Mouse (Mus musculus) retina, postnatal 7 days (tissue): ENCODE measurements at regions not wholly inside any gene's neighbourhood (a gene's known extent, or its start where the extent isn't known, plus 50 kb on each side); places are given as distances from the start of the nearest gene placed in this dataset.

Experiments used
- DNase-seq: peaks from one replicate; pipeline ENCODE4 v3.0.0-alpha.2; 2012; ENCODE audit warnings: low read depth, low spot score

GRCm38 (mm10) chr8:103361713-103362112 is 576.3 kb upstream of the Cdh11 start:
- no peak for DNase-seq

DNA sequence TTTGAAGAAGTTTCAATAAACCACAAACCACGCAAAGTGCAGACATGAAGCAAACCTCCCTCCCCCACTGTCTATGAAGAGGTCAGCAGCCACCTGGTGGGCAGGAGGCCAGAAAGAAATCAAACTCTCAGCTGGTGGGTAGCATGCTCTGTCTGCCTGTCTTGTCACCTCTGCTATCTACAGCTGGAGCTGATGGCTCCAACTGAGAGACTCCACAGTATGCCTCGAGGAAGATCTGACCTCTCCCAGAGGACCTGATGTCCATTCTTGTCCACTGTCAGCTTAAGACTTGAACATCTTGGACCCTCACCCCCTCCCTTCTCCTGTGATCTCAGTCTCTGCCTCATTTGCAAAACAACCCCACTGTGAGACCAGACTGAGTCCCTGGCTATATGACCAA is 585.0 kb upstream of the Cdh11 start:
- no peak for DNase-seq

DNA sequence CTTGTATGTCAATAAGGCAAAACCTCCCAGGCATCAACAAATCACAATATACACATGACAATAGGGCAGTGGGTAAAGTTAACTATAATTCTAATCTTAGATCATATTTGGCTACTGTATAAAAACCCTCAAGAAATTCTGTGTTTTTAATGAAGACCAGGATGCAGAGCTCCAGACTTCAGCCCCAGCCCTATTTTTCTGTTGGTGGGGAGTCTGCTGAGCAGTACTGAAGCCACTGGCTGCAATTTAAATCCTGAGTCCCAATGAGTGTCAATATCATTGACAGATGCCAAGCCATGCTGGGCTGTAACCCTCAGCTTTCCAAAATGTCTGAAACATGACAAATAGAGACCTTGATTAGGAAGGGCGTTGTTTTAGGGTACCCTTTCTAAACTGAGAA is 587.6 kb upstream of the Cdh11 start:
- no peak for DNase-seq

DNA sequence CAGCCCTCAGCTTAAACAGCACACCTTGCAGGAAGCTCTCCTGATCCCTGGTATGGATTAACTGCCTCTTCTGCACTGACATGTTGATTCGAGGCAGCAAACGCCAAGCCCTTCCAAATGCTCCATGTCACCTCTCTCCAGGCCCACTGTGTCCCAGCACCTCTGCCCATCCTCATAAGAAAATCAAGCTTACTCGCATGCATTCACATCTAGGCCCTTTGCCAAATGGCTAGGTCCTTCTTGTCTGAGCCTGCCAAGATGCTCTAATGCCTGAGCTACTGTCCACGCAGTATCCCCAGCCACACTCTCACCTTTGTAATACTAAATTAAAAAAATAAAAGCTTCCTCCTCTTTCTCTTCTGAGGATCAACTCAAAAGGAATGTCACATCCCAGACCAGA is 588.7 kb upstream of the Cdh11 start:
- DNase-seq, result no peak

GRCm38 (mm10) chr8:103378545-103378944 is 593.1 kb upstream of the Cdh11 start:
- no peak for DNase-seq

DNA sequence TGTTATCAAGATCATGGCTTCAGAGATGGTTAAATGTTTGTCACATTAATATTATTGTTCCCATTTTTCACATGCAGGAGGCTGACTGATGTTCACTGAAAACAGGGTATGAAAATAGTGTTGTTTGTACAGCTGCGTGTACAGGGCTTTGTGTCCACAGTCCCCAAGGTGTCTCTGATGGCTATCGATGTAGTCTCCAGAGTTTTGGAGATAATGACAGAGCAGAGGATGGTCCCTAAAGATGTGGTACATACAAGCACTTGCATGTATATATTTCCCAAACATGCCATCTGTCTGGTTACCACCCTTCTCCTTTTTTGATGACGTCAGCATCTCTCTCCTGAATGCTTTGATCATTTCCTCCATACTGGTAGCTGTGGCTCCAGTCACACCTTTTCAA is 596.1 kb upstream of the Cdh11 start:
- DNase-seq, result no peak

DNA sequence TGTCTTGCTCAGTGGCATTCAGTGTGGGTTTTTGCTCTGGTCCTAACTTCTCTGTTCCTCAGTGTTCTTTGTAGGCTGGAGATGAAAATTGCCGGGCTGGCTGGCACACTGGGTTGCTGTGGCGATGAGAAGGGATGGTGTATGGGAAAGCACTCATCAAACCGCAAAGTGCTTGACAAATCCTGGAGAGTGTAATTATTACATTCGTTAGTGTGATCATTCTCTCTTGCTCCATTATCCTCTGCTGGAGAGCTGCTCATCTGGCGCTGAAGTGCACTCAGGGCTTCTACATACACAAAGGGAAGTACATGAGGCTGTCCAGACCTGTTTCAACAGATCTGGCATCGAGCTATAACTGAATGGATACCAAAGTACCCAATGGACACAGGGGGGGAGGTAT is 605.9 kb upstream of the Cdh11 start:
- DNase-seq, result no peak

GRCm38 (mm10) chr8:103395316-103395715 is 609.9 kb upstream of the Cdh11 start:
- DNase-seq, result no peak

DNA sequence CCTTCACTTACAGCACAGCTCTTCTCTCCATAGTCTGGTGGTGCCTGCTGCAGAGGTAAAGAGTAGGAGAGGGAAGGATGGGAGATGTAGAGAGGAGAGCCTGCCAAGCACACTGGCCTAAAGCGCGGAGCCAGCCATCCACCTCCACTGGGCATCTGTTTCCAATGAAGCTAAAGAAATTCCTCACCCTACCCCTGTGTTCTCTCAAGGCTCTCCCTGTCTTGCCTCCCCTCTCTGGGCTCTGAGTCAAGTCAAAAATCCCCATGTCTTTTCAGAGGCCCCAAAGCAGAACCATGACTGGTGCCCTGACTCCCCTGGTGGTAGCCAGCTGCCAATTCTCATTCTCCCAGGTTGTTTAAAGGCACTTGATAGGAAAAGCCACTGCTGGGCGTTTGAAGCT is 612.7 kb upstream of the Cdh11 start:
- no peak for DNase-seq

GRCm38 (mm10) chr8:103399466-103399865 is 614.0 kb upstream of the Cdh11 start:
- no peak for DNase-seq

DNA sequence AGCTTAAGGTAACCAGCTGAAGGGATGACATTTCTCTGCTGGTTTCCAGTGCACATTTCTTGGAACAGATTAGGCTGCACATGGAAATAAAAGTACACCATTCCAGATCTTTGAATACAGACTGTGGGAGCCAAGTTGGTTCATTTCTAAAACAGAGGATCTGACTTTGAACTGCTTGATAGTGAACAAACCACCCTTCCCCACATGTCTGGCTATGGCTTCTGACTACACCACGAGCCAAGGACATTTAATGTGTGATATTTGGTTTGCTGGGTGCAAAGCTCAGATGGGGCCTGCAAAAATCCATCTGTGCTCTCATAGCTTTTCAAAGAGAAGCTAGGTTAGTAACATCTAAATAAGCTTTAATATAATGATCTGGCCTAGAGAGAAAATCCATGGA is 614.7 kb upstream of the Cdh11 start:
- no peak for DNase-seq

GRCm38 (mm10) chr8:103402731-103403130 is 617.3 kb upstream of the Cdh11 start:
- DNase-seq, result no peak

DNA sequence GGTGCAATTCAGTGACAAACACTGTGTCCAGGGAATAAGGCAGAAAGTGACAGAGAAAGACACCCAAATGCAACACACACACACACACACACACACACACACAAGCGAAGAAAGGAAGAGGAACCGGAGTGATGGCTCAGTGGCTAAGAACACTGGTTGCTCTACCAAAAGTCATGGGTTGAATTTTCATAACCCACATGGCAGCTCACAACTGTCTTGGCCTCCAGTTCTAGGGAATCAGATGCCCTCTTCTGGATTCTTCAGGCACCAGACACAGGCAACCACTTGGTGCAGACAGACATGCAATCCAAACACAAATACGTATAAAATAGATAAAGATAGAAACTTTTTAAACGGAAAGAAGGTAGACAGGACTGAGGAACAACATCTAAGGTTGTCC is 618.4 kb upstream of the Cdh11 start:
- no peak for DNase-seq

DNA sequence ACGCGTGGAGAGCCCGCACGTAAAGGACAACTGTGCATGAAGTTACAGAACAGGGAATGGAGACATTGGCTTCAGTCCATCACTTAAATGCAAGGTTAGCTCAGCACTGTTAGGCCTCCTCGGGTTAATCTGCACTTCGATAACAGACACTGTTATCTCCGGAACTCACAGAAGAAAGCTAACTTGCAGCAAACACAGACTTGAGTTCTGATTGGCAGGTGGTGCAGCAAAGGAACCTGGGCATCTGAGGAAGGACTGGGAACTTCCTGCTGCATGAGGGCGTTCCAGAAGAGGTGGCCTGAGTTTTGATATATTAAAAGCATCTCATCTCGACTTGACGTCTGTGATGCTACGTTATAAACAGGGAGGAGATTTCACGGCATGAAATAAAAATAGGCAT is 620.3 kb upstream of the Cdh11 start:
- DNase-seq, result no peak

DNA sequence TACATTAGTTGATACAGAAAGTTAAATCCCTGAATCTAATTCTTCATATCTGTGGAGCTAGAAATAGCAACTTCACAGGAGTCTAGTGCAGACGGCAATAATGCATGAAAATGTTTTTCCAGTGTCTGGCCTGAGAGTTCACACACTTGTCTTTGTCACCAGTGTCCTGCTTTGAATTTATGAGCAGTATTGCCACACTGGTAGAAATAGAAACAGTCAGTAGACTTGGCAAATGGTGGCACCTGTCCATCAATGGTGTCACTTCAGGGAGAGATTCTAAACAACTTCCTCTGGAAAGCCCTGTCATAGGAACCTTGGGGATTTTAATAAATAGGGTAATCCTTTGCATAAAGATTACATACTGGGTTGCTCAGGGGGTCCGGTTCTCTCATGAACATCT is 621.5 kb upstream of the Cdh11 start:
- DNase-seq, result no peak

DNA sequence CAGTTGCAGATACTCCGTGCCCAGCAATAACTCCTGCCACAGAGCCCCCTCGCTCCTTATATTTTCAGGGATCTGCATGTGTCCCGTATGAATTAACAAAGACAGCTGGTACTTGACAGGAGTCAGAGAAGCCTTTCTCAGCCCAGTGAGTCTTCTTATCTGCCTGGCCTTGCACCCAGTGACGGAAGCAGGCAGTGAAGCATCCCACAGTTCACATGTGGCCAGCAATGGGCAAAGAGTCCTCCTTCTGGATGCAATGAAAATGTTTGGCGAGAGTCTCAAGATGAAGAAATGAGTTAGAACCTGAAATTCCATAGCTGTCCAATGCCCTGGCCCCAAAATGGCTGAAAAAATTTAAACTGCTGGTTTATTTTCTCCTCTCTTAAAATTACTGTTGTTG is 622.2 kb upstream of the Cdh11 start:
- DNase-seq, result no peak

GRCm38 (mm10) chr8:103408411-103408810 is 623.0 kb upstream of the Cdh11 start:
- DNase-seq, result no peak

DNA sequence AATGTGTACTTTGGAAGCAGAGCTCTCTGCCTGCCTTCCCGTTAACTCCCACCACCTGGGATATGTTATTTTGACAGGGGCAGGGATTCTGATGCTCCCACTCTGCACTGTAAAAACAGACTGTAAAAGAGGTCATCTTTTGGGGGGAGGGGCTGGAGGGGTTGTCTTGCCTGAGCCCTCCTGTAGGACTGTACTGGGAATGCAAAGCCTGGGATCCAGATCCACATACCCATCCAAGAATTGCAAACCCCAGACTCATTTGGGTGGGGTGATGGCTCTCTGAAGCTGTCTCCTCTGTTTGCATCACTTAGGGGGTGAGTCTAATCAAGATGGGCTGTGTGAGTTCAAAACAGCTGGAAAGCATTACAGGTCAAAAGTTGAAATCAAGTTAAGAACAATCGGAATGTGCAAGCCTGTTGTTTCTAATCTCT is 623.7 kb upstream of the Cdh11 start:
- no peak for DNase-seq

- DNase-seq, result no peak
These were observed 627.3 kb upstream of the Cdh11 start for GRCm38 (mm10) chr8:103412731-103413130.

- DNase-seq, result no peak
These were observed 628.4 kb upstream of the Cdh11 start for GRCm38 (mm10) chr8:103413589-103414575.

DNA sequence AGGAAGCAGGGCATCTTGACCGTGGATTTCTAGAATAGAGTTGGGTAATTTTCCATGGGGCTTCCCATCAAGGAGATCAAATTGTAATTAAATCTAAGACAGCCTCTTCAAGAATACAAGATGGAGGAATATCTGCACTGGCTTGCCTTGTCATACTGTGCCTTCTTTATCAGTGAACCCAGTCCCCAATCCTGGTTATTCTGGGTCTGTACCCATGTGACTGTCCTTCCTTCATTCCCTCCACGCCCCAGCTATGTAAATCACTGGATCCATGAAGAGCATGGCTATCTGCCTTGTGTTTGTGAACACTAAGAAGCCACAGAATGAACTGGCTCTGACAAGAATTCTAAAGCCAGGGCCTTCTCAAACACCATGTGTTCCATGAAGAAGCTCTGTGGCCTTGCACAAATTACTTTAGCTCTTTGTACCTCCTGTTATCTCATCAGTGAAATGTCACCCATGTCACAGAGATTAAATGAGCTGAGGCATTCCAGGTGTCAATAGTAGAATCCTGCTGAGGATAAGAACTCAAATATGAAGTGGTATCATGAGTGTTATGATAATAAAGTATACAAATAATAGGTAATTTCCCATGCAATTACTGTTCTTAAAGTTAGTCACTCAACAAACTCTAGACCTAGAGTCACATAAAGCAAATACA is 637.0 kb upstream of the Cdh11 start:
- DNase-seq, result no peak

- no peak for DNase-seq
These were observed 640.5 kb upstream of the Cdh11 start for GRCm38 (mm10) chr8:103425967-103426366.

DNA sequence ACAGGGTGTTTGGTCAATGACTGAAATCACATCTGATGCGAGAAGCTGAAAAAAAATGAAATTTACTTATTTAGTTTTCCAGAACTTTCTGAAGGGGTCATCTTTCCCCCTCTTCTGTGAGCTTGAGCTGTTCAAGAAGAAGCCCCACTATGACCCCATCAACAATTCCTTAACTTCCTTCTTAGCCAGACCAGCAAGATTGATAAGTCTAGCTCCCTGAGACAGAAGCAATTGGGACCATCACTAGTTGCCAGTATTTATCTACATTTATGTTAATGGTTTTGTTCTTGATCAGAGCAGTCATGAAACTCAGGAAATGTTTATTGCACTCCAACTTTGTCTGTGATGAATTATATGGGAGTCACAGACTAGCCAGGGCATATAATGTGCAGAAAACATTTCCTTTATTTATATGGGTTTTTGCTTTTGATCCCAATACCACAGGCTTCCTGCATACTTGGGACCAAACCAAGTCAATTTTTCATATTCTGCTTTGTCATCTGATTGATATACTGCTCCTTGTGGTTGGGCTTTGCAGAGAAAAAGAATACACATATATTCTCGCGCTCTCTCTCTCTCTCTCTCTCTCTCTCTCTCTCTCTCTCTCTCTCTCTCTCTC is 645.5 kb upstream of the Cdh11 start:
- no peak for DNase-seq
